Mouse (Mus musculus): ENCODE results near the gene Gm28891.
"Not testable (repeated sequence)": the region's sequence is repeated elsewhere in the genome, so short reads cannot be mapped to it uniquely, and the experiment has no call there.

Gene Gm28891

DNA sequence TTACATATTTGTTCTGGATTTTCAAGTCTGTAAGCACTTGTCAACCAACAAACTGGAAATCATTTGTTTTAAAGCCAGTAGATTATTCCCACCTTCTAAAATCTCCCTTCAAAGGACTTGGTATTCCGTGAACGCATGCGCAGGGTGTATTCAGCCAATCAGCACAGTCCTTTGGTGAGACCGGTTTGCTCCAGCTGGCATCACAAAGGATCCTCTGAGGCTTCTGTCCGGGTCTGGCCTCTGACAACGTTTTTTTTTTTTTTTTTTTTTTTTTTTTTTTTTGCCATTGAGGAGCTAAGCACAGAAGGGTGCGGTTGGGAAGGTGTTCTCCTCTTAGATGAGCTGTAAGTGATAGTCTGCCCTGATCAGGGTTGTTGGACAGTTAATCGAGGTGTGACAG lies at the start of gene Gm28891:
Gene Gm28891, plus strand, starts transcription at position 301 of the 400 bp plus-strand sequence.
- not testable (repeated sequence) for DNase-seq (ENCODE audit: low spot score in 2 of 2)
